Mouse (Mus musculus) kidney, adult 2 months (tissue): ENCODE data around the gene Gpx6.

ENCODE experiments used
- CTCF ChIP-seq: fragments of 200-500 bp; conservative IDR thresholded peaks from 2 replicates; pipeline ENCODE4 v1.5.1; 2011; ENCODE audit warnings: low read depth, mild to moderate bottlenecking, control low read depth, low read length, moderate library complexity, mixed read lengths; ENCODE audit not compliant: insufficient read depth, insufficient read length
- POLR2A ChIP-seq: fragments of 200-500 bp; IDR thresholded peaks from one replicate; pipeline ENCODE4 v1.6.1; 2011; ENCODE audit warnings: low read depth, low read length, control low read depth

DNA sequence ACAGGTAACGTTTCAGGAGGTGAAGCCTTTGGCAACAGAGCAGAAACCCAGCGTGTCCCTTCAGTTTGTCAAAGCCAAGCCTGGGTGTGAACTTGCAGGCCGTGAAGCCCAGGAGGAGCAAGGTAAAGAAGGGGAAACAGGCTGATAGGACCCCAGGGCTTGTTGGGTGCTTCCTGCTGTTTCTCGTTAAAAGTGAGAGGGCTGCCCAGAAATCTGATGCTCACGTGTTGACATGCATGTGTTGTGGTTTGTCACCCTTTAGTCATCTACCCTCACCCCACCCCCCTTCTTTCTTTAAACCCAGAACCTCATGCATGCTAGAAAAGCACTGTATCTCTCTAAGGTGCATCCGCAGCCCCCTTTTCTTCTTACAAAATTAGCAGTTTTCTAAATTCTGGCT, 54.7 kb downstream of the Gpx6 start:
- TF ChIP-seq CTCF: no peak
- no peak for TF ChIP-seq POLR2A
